Mouse (Mus musculus) CH12.LX (cell line): Measurements from ENCODE around the gene Borcs7.

Experiments used
- BHLHE40 ChIP-seq: IDR thresholded peaks from 2 replicates; pipeline ENCODE4 v1.6.1; 2011; ENCODE audit warnings: mild to moderate bottlenecking, low read depth, low read length, improper control_type of control experiment
- CTCF ChIP-seq, 2 experiments: IDR thresholded peaks in 1 of 2; conservative IDR thresholded peaks in 1 of 2; 2 replicates each; pipeline ENCODE4 v1.5.1; 2011 to 2012; ENCODE audit warnings: low read depth in 2 of 2, low read length in 2 of 2, improper control_type of control experiment in 1 of 2, inconsistent platforms in 1 of 2, mild to moderate bottlenecking in 1 of 2, moderate library complexity in 1 of 2
- ELF1 ChIP-seq: IDR thresholded peaks from 2 replicates; pipeline ENCODE4 v1.6.1; 2014; ENCODE audit warnings: low read depth, mild to moderate bottlenecking, inconsistent platforms, low read length, improper control_type of control experiment
- POLR2A ChIP-seq: IDR thresholded peaks from 2 replicates; pipeline ENCODE4 v1.6.1; 2011; ENCODE audit warnings: low read depth, mild to moderate bottlenecking, improper control_type of control experiment, low read length
- POLR2AphosphoS2 ChIP-seq: IDR thresholded peaks from 2 replicates; pipeline ENCODE4 v1.6.1; 2011; ENCODE audit warnings: low read depth, low read length, improper control_type of control experiment

DNA sequence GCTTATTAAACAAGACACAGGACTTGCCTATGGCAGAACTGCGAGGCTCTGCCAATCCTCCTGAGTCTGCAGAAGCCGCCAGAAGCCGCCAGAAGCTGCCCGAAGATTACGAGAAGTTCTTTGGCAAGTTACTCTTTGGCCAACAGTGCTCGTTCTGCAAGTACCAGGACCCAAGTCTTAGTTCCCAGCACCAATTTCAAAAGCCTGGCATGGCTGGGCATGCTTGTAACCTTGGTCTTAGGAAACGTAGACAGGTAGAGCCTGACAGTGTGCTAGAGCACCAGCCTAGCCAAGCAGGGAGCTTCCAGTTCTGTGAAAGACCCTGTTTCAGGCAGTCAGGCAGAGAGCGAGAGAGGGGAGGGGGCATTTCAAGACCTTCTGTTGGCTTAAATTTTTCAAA is 6.8 kb downstream of the Borcs7 start:
- TF ChIP-seq ELF1 (no peak), POLR2AphosphoS2 (no peak), POLR2A (no peak), BHLHE40 (no peak), CTCF (conservative IDR thresholded peaks at IDR 0.05 in 1 of 2, IDR thresholded peaks at IDR 0.05 in 1 of 2; ENCODE audit: low read depth in 2 of 2, low read length in 2 of 2) (no peak)
